Mouse (Mus musculus) heart, adult 11 months (tissue): Measurements from ENCODE around the gene Rab34.

Source experiments
- DNase-seq: peaks from one replicate; pipeline ENCODE4 v3.0.0; 2022

Rab34 gene

DNA sequence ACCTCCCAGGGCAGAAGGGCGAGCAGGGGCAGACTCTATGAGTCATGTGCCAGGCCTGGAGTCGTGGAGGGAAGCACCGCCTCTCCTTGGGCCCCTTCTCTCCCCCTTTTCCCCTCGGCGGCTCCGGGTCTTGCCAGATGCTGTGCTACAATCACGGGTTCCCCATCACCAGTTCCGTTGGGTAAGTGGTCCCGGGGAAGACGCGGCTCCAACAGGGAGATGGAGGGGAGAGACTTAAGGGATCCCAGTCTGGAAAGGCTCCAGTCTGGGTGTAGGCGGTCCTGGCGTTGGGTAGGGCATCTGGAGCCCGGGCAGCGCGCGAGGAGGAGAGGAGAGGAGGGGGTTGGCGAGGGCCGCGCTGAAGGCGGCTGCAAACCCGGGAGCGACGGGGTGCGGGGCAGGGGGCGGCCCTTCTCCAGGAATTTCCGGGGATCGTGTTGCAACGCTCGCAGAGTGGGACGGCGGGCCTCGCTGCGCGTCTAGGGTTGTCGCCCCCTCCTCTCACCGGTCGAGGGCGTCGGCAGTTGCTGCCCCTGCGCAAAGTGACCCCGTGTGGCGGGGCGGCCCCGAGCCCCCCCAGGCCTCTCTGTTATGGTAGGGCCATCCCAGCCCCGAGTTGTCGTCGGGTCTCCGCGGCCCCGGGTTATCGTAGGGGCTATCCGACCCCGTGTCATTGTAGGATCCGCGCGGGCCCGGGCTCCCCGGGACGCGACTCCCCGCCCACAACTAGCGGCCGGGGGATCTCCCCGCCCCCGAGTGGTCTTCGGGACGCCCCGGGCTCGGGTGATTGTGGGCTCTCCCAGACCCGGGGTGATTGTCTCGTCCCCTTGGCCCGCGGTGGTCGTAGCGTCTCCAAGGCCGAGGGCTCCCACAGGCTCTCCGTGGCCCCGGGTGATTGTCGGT, at the start of gene Rab34:
Rab34 (plus strand) TSS at position 100 of the 903 bp plus-strand sequence.
- peak; percentile 98 for DNase-seq

DNA sequence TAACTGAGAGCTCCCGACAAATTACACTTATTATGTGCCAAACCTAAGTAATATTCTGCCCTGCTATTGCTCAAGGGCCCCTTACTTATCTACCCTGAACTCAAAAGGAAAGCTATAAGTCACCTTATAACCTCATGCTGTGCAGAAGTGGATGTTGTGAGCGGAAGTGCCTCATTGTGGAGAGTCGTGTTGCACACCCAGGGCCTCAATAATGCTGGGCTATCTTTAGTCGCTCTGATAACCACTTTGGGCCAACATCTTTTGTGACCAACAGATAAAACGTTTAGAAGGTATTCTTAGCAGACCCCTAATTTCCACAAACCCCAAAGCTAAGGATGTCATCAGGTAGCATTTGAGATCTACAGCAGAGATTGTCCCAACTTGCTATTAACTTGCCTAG, 47.6 kb upstream of the Rab34 start:
- no peak for DNase-seq

GRCm38 (mm10) chr11:78143520-78143919, 44.7 kb upstream of the Rab34 start:
- DNase-seq: peak; percentile 67

DNA sequence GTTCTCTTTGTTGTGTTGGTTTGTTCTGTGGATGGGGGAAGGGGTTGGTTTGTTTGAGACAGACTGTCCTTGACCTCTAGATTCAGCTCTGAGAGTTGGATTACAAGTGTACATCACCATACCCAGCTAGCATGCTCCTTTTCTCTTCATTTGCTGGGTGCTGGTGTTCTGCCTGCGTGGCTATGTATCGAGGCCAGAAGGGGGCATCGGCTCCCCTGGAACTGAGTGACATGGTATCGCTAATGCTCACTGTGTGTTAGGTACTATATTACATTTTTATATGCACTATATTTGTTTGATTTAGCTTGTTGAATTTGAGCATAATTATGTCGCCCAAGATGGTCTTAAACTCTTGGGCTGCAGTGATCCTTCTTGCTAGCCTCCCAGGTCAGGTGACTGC, 42.1 kb upstream of the Rab34 start:
- DNase-seq: peak; percentile 74

GRCm38 (mm10) chr11:78146707-78147543, 41.3 kb upstream of the Rab34 start:
- DNase-seq: peak; percentile 96

DNA sequence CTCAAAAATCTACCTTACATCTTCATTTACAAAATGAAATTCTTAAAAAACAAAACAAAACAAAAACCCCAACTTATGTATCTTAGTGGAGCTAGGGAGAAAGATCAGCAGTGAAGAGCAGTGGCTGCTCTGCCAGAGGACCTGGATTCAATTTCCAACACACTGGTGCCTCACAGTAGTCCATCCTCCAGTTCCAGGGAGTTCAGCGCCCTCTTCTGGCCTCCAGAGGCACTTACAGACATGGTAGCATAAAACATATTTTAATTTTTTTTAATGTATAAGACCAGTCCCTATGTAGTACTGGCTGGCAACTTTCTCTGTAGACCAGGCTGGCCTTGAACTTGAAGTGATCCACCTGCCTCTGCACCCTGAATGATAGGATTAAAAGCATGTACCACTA, 37.1 kb upstream of the Rab34 start:
- DNase-seq: no peak

GRCm38 (mm10) chr11:78152299-78153231, 35.7 kb upstream of the Rab34 start:
- peak; percentile 96 for DNase-seq

DNA sequence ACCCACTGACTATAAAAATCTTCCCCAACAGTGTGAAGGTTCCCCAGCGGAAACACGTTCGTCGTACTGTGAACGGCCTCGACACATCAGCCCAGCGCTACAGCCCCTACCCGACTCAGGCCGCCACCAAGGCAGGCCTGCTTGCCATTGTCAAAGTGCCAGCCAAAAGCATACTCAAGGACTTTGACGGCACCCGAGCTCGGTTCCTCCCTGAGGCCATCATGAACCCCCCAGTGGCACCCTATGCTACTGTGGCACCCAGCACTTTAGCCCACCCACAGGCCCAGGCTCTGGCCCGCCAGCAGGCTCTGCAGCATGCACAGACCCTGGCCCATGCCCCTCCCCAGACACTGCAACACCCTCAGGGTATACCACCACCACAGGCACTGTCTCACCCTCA, 34.5 kb upstream of the Rab34 start:
- DNase-seq: no peak

DNA sequence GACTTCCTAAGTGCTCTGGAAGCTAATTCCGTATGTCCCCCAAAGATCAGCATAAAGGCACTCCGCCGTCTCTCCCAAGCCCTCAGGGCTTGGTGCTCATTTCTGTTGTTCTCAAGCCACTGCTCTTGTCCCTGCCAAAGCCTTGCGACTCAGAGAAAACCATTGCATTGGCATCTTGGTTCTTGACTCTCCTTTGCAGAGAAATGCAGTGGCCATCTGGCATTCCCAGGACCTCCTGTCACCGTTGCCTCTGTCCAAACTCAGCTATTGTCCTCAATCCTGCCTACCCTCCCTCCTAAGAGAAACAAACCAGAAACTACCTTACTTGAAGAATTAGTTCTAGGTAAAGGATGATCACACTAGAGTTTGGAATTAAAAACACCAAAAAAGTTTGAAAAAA, 32.6 kb upstream of the Rab34 start:
- DNase-seq: no peak

DNA sequence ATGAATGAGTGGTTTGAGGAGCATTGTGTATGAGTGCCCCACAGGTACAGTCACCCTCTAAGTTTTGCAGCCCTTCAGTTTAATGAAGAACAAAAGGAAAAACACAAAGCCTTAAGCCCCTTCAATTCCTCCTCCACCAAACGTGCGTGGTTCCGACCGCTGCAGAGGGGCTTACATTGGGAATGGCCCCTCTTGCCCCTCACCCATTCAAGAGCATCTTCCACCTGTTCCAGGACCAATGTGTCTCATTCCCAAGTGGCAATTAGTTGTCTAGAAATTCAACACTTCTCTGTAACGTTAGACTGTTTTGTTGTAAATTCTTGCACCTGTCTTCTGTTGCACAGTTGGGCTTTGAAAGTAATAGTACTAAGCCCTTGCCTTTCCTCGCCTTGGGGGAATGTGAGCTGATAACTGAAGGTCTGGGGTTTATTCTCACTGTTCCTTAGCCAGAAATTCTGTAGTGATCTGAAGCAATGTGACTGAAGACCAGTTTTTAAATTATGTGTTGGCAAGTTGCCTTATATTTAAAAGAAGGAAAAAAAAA, 32.0 kb upstream of the Rab34 start:
- no peak for DNase-seq

GRCm38 (mm10) chr11:78159096-78159495, 29.1 kb upstream of the Rab34 start:
- peak; percentile 96 for DNase-seq

DNA sequence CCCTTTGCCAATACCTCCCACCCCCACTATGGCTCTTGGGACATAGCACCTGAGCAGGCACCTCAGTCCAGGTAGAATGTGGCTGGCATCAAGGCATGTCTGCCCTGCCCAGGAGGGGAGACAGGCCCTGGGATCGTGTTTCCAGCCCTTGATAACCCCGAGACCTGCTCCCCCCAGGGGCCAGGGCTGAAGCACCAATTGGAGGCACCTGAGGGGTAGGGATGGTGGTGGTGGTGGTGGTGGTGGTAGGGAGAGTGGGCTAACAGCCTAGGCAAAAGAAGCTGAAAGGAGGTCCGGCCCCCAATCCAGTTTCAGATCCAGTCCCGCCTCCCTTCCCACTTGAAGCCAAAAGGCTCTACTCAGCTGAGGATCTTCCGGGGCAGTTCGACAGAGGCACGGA, 28.7 kb upstream of the Rab34 start:
- DNase-seq: peak; percentile 92

DNA sequence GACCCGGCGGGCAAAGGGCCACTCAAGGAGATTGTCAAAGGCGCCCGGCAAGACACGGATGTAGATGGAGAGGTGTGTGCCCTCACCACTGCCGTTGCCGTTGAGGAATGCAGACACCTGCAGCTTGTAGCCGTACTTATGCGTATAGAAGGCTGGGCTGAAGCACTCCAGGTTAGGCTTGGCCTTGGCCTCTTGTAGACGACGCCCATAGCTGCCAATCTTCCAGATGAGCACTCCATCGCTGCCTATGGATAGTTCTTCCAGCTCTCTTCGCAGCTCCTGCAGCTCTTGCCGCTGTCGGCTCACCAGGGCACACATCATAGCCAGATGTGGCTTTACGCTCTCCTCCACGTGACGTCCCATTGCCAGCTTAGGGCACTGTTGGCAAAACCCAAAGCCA, 28.1 kb upstream of the Rab34 start:
- DNase-seq: peak; percentile 91

- DNase-seq: peak; percentile 89
Measured at GRCm38 (mm10) chr11:78160675-78161074, 27.6 kb upstream of the Rab34 start.

DNA sequence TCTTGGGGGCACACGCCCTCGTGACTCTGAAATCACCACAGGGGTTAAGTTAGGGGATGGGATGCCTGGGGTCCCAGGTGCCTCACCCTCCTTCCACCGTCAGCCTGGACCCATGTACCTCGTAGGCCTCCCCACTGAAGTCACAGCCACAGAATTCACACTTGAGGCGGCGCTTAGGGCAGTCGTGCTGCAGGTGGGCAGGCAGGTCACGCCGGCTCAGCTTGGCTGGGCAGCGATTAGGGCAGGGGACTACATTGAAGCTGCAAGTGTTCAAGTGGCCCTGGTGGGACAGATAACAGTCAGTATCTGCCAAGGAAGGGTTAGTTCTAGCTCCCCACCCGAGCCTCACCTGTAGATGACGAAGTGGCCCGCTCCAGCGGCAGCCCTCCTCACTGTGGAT, 27.1 kb upstream of the Rab34 start:
- peak; percentile 90 for DNase-seq

GRCm38 (mm10) chr11:78161968-78162367, 26.3 kb upstream of the Rab34 start:
- peak; percentile 89 for DNase-seq

DNA sequence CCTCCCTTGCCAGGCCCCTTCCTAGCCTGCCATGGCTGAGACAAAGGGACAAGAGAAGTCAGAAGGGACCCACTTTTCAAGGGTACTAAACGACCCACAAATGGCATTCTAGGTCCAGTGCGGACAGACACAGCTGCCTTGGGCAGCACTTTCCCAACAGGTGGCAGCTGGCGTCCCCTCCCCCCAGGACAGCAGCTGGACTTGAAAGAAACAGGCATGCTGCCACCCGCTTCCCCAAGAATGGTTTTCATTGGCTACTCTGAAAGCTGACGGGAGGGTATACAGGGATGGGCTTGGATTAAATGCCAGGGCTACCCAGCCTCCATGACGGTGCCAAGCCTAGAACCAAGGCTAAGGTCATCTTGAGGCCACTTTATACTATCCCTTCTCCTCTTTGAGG, 25.7 kb upstream of the Rab34 start:
- peak; percentile 91 for DNase-seq

- DNase-seq: peak; percentile 94
Measured at GRCm38 (mm10) chr11:78163045-78163444, 25.2 kb upstream of the Rab34 start.

DNA sequence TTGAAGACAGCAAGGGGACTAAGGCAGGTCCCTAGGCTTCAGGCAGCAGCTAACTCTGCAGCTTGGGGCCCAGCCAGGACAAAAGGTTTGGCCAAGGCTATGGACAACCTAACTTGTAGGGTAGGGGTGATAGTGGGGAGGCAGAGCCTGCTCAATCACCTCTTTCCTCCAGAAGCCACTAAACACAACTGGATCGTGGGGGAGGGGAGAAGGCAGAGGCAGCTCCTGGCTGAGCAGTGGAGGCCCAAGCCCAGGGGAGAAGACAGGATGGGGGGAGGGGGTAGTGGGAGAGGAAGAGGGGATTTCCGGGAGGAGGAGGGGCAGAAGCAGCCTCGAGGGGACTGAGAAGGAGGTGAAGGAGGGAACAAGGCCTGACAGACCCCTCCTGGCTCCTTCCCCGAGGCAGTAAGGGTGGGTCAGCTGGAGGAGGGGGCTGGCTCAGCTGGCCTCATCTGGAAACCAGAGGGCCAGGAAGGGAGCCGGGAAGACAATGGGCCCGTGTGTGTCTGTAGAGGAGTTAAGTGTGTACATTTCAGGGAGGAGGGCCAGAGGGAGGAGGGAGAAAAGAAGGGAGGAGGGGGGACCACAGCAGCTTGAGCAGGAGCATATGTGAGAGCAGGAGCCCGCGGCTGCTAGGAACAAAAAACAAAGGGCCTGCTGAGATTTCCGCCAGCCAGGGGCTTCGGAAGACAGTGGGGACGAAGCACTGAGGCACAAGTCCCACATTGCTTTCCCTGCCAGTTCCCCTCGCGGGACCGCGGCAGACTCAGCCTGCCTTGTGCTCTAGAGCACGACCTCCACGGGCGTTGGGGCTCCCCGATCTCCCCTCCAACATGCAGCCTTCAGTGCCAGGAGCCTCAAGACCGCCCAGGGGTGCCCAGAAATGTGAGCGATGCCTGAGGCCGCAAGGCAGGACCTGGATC, 24.3 kb upstream of the Rab34 start:
- DNase-seq: peak; percentile 98

GRCm38 (mm10) chr11:78164604-78164923, 23.7 kb upstream of the Rab34 start:
- peak; percentile 94 for DNase-seq
